In the genomic region with DNA sequence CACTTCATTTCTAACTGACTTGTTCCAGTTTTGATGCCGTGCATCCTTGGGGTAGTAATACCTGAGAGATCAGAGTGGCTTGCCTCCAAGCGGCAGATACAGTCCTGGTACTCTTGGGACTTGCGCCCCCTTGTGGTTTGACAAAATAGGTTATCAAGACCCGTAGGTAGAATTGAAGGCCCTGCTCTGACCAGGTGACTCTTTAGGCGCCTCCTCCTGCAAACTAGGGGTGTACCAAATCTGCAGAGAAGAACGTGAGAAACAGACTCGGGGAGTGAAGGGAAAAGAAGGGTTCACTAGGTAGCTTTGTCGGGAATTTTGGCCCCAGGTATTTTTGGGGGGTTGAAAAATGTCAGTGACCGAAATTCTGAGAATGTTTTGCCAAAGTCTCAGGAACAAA, we compare ENCODE assay signal across 7 mouse cellular contexts. TPM values are rescaled to one million over a fixed set of nuclear protein-coding genes. Genes with fewer than 3 reads are reported as not detected.
A peak's percentile ranks its signal among the peaks of the same experiment; 100 is the strongest.
DNase-seq lines count a peak whose midpoint lies in the region; ATAC-seq lines count a peak whose summit lies in the region.

No protein-coding gene starts in this region.

- H3K4me2 ChIP-seq in intestine, embryonic 16.5 days (ENCODE audit: low read depth, low read length) = peak overlapping the region; percentile 41
- peak overlapping the region; percentile 37 for H3K4me2 ChIP-seq in midbrain, embryonic 11.5 days

- H3K9ac ChIP-seq in intestine, embryonic 16.5 days (ENCODE audit: low read depth, low read length) = peak overlapping the region; percentile 56
- peak overlapping the region; percentile 42; the same call in 1 of the 2 replicates for H3K9ac ChIP-seq in midbrain, embryonic 11.5 days (ENCODE audit: low read length)

- intact Hi-C loops in left cerebral cortex, postnatal 4 days (cut with DNase I) = loop anchor here (5.0 to 10.0 kb wide), 2 partner anchors 363 to 590 kb away; no protein-coding TSS in a partner anchor

- 2% methylated on average over 9 of the region's 9 CpGs for WGBS in intestine, embryonic 16.5 days
- 4% methylated on average over 9 of the region's 9 CpGs for WGBS in midbrain, embryonic 11.5 days

- H3K4me3 ChIP-seq in intestine, embryonic 16.5 days (ENCODE audit: low read length) = peak overlapping the region; percentile 17; the same call in 1 of the 2 replicates
- H3K4me3 ChIP-seq in midbrain, embryonic 11.5 days (ENCODE audit: low read depth, low read length) = no peak overlapping the region

- no peaks in the 10 kb centered on the region for H3K9me3 ChIP-seq in intestine, embryonic 16.5 days (ENCODE audit: control insufficient read depth, low read length)
- no peaks in the 10 kb centered on the region for H3K9me3 ChIP-seq in midbrain, embryonic 11.5 days (ENCODE audit: control insufficient read depth, low read length)

- peaks cover 21% of the 10 kb centered on the region for H3K4me1 ChIP-seq in intestine, embryonic 16.5 days (ENCODE audit: control insufficient read depth, insufficient read depth, low read length)
- H3K4me1 ChIP-seq in midbrain, embryonic 11.5 days (ENCODE audit: control insufficient read depth, insufficient read depth, low read length) = peaks cover 9% of the 10 kb centered on the region

- peak; percentile 89 for DNase-seq in adrenal gland, postnatal 10 days
- DNase-seq in embryo, embryonic 9.5 days (ENCODE audit: extremely low spot score) = peak; percentile 88
- peak; percentile 53 to 73 for DNase-seq in gastrocnemius, postnatal 4 days (ENCODE audit: low spot score in 2 of 2)
- DNase-seq in left cerebral cortex, postnatal 4 days = peak; percentile 86
- peak; percentile 97 for DNase-seq in midbrain, embryonic 11.5 days (ENCODE audit: low spot score, missing footprints)
- DNase-seq in right cerebral cortex, postnatal 4 days = peak; percentile 78

- H3K27me3 ChIP-seq in intestine, embryonic 16.5 days (replicated peaks; ENCODE audit: control insufficient read depth, insufficient read depth, low read length) = no peaks in the 10 kb centered on the region
- H3K27me3 ChIP-seq in midbrain, embryonic 11.5 days (ENCODE audit: control insufficient read depth, insufficient read depth, low read length) = no peaks in the 10 kb centered on the region

- no peaks in the 10 kb centered on the region for H3K36me3 ChIP-seq in intestine, embryonic 16.5 days (ENCODE audit: control insufficient read depth, insufficient read depth, low read length)
- no peaks in the 10 kb centered on the region for H3K36me3 ChIP-seq in midbrain, embryonic 11.5 days (ENCODE audit: control insufficient read depth, insufficient read depth, low read length)

- H3K27ac ChIP-seq in intestine, embryonic 16.5 days (ENCODE audit: low read length) = peak overlapping the region; percentile 34
- no peak overlapping the region for H3K27ac ChIP-seq in midbrain, embryonic 11.5 days (ENCODE audit: low read depth, low read length)

- ATAC-seq in intestine, embryonic 16.5 days = peak; percentile 67
- ATAC-seq in midbrain, embryonic 11.5 days (ENCODE audit: low FRiP score) = peak; percentile 73

RNA-seq across cellular contexts. Expression of a gene that starts 7.9 kb away (rescaled TPM):
- 10 to 100 TPM; 45.3 to 46.4 TPM for total RNA-seq in adrenal gland, postnatal 10 days (2021)
- 1 to 10 TPM; 2.0 to 2.2 TPM for total RNA-seq in gastrocnemius, postnatal 4 days (2021)
- polyA plus RNA-seq in intestine, embryonic 16.5 days (2015; fragmentation: Nextera tagmentation; extraction: Ambion mirVana) = 49.8 and 61.7 TPM in 2 replicates
- 1 to 10 TPM; 1.1 to 1.5 TPM for total RNA-seq in left cerebral cortex, postnatal 4 days (2021)
- 0.22 TPM in 1 of 2 replicates, not detected in the other for polyA plus RNA-seq in midbrain, embryonic 11.5 days (2014; fragmentation: Nextera tagmentation; extraction: Ambion mirVana)

Comparison
In these comparisons a context has a peak if more than half of its experiments do, and no peak if none do; other contexts are left out.
1. RNA of a gene that starts 7.9 kb away (total RNA-seq): 45.3 to 46.4 TPM in adrenal gland, postnatal 10 days; 2.0 to 2.2 TPM in gastrocnemius, postnatal 4 days and 1.1 to 1.5 TPM in left cerebral cortex, postnatal 4 days; every median in the first group is over 10 times any median in the second.
2. Peak in every context shown above with its lines, with median percentiles within 50 percentile points of each other: DNase-seq.